Mouse (Mus musculus) lung, postnatal 0 days (tissue): ENCODE data around the gene Ndufv3. TPM values are rescaled to one million over a fixed set of nuclear protein-coding genes. Genes with fewer than 3 reads are reported as not detected.
A peak's percentile ranks its signal among the peaks of the same experiment; 100 is the strongest.
"Not testable (repeated sequence)": the region's sequence is repeated elsewhere in the genome, so short reads cannot be mapped to it uniquely, and the experiment has no call there.

ENCODE experiments used
- ATAC-seq: fragments of 200-750 bp; cut with Nextera tagmentation; 2 replicates; pipeline ENCODE4 v1.8.0; 2017; ENCODE audit warnings: moderate library complexity
- DNase-seq: peaks from one replicate; pipeline ENCODE4 v3.0.0-alpha.2; 2016; ENCODE audit warnings: low spot score
- H3K27ac ChIP-seq: fragments of 300-500 bp; sonication (generic); 2 replicates; pipeline ENCODE4 v1.5.1; 2014; ENCODE audit warnings: antibody characterized with exemption, mild to moderate bottlenecking, low read length, mixed read lengths
- H3K27me3 ChIP-seq: fragments of 300-500 bp; sonication (generic); replicated peaks from 2 replicates; pipeline ENCODE4 v1.6.1; 2014; ENCODE audit warnings: low read length, mixed read lengths; ENCODE audit not compliant: insufficient read depth
- H3K36me3 ChIP-seq: fragments of 300-500 bp; sonication (generic); 2 replicates; pipeline ENCODE4 v1.6.1; 2014; ENCODE audit warnings: low read length, mixed read lengths; ENCODE audit not compliant: insufficient read depth
- H3K4me1 ChIP-seq: fragments of 300-500 bp; sonication (generic); 2 replicates; pipeline ENCODE4 v1.6.1; 2014; ENCODE audit warnings: antibody characterized with exemption, low read depth, low read length, mixed read lengths; ENCODE audit not compliant: insufficient read depth
- H3K4me2 ChIP-seq: fragments of 300-500 bp; sonication (generic); replicated peaks from 2 replicates; pipeline ENCODE4 v1.6.1; 2014; ENCODE audit warnings: low read depth, mild to moderate bottlenecking, low read length, moderate library complexity, mixed read lengths
- H3K4me3 ChIP-seq: fragments of 300-500 bp; sonication (generic); 2 replicates; pipeline ENCODE4 v1.5.1; 2014; ENCODE audit warnings: low read depth, low read length
- H3K9ac ChIP-seq: fragments of 300-500 bp; sonication (generic); replicated peaks from 2 replicates; pipeline ENCODE4 v1.6.1; 2014; ENCODE audit warnings: low read depth, mild to moderate bottlenecking
- H3K9me3 ChIP-seq: fragments of 300-500 bp; sonication (generic); 2 replicates; pipeline ENCODE4 v1.6.1; 2016; ENCODE audit warnings: low read length, mixed read lengths
- CTCF ChIP-seq: IDR thresholded peaks from 2 replicates; pipeline ENCODE4 v1.5.1; 2016; ENCODE audit warnings: antibody characterized with exemption, mild to moderate bottlenecking
- EP300 ChIP-seq: IDR thresholded peaks from 2 replicates; pipeline ENCODE4 v1.6.1; 2016; ENCODE audit warnings: antibody characterized with exemption, mild to moderate bottlenecking, control low read depth
- WGBS: fragments of 180-500 bp; shearing (Covaris S2); extraction: QIAGEN DNeasy Blood & Tissue Kit; methylation state at CpG from one replicate; pipeline ENCODE4 v1.1.7; 2014; 5-methylcytosine and 5-hydroxymethylcytosine counted together
- polyA plus RNA-seq: library from polyadenylated mRNA; unstranded; fragments of >200 nt; fragmentation: Nextera tagmentation; extraction: Ambion mirVana; gene quantifications from 2 replicates; pipeline ENCODE4 v1.2.1, GENCODE M21; 2015

Ndufv3 gene
- polyA plus RNA-seq, 1 experiment from 2014 or later: 233 TPM

DNA sequence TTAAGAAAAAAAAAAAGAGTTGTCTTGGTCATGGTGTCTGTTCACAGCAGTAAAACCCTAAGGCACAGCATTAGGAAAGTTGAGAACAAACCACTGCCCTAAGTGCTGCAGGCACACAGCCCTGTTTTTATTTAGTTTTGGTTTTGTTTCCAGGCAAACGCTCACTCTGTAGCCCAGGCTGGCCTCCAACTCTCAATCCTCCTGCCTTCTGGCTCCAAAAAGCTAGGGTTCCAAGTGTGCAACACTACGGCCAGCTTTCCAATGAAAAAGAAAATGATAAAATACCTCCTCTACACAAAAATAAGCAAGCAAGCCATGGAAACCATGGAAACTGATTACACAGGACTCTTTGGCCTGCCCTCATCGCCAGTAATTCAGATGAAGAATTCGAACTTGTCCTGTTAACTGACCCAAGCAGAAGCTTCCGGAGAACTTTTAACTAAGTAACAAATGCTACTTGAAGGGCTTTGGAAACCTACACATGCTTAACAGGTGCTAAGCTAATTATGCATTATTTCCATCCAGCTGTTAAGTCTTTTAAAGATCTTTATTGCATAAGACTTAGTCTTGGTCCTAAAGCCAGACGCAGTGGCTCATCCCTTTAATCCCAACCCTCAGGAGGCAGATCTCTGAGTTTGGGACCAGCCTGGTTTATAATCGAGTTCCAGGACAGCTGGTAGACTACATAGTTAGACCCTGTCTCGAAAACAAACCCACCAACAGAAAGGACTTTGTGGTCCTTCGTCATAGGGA is 26.7 kb downstream of the Ndufv3 start:
- TF ChIP-seq EP300 (no peak), CTCF (no peak)
- Histone ChIP-seq H3K9ac (no peak overlapping the region), H3K4me3 (no peak overlapping the region), H3K27ac (no peak overlapping the region), H3K9me3 (no peaks in the 10 kb centered on the region), H3K36me3 (no peaks in the 10 kb centered on the region), H3K4me2 (no peak overlapping the region), H3K27me3 (no peaks in the 10 kb centered on the region), H3K4me1 (no peaks in the 10 kb centered on the region; the same call in 1 of the 2 replicates)
- ATAC-seq: no peak
- WGBS: 82% methylated on average over 9 of the region's 9 CpGs
- no peak for DNase-seq

DNA sequence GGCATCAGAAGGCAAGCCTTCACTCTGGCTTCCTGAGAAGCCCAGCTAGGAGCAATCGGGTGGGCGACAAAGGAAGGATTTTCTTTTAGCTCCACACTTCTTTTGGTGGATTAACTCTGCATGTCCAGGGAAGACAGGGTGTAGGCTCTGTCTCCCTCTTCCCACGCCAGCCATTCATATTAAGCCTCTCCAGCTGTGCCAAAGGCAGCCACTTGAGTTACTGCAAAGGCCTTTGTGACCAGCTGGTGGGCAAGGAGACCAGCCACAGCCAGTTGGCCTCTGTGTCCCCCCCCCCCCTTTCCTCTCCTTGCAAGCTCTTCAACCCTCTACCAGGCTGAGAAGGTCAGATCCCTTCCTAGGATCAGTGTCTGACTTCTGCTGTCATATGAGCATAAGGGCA is 28.1 kb downstream of the Ndufv3 start:
- H3K4me2 ChIP-seq: no peak overlapping the region
- no peaks in the 10 kb centered on the region for H3K9me3 ChIP-seq
- ATAC-seq (no peak), DNase-seq (no peak)
- H3K4me3 ChIP-seq: no peak overlapping the region
- no peak overlapping the region for H3K9ac ChIP-seq
- TF ChIP-seq CTCF (no peak), EP300 (no peak)
- no peaks in the 10 kb centered on the region; the same call in 1 of the 2 replicates for H3K4me1 ChIP-seq
- H3K36me3 ChIP-seq: no peaks in the 10 kb centered on the region
- WGBS: 56% methylated on average over 3 of the region's 3 CpGs
- H3K27me3 ChIP-seq: no peaks in the 10 kb centered on the region
- H3K27ac ChIP-seq: no peak overlapping the region

DNA sequence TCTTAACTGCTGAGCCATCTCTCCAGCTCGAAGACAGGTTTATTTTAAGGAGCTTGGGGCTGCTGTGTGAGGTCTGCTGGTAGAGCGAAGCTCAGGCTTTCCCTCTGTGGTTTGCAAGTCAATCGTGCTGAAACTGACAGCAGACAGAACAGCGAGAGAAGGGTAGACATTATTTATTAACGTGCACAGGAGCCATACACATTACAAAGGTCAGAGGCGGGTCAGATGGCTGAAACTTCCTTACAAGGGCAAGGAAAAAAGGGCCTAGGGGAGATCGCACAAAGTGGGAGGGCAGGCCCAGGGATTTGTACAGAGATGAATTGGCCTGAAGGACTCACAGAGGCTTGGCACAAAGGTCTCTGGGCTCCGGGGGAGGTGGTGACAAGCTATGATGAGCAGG is 29.5 kb downstream of the Ndufv3 start:
- H3K36me3 ChIP-seq: no peaks in the 10 kb centered on the region
- H3K4me3 ChIP-seq: no peak overlapping the region
- no peak overlapping the region for H3K9ac ChIP-seq
- TF ChIP-seq EP300: no peak
- no peak for TF ChIP-seq CTCF
- no peak overlapping the region for H3K27ac ChIP-seq
- H3K4me1 ChIP-seq: no peaks in the 10 kb centered on the region
- 52% methylated on average over 8 of the region's 8 CpGs for WGBS
- H3K9me3 ChIP-seq: no peaks in the 10 kb centered on the region
- DNase-seq (no peak), ATAC-seq (no peak)
- H3K27me3 ChIP-seq: no peaks in the 10 kb centered on the region
- no peak overlapping the region for H3K4me2 ChIP-seq

DNA sequence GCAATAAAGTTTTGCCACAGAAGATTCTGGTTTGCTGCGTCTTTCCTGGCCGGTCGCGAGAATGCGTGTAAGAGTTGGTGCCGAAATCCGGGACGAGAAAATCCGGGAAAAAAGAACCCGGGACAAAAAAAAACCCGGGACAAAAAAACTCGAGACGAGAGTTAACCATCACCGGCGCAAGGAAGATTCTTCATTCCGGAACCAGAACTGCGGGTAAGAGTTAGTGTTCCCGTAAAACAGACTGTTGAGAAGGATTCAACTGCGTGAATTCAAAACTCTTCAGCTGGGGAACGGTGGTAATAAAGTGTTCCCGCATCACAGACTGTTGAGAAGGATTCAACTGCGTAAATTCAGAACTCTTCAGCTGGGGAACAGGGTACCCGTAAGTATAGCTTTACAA is 32.7 kb downstream of the Ndufv3 start:
- DNase-seq, H3K9me3 ChIP-seq, H3K4me3 ChIP-seq, H3K9ac ChIP-seq, H3K4me1 ChIP-seq, H3K27ac ChIP-seq, H3K27me3 ChIP-seq, H3K4me2 ChIP-seq, ATAC-seq, H3K36me3 ChIP-seq: not testable (repeated sequence)
- WGBS: 95% methylated on average over 23 of the region's 23 CpGs

DNA sequence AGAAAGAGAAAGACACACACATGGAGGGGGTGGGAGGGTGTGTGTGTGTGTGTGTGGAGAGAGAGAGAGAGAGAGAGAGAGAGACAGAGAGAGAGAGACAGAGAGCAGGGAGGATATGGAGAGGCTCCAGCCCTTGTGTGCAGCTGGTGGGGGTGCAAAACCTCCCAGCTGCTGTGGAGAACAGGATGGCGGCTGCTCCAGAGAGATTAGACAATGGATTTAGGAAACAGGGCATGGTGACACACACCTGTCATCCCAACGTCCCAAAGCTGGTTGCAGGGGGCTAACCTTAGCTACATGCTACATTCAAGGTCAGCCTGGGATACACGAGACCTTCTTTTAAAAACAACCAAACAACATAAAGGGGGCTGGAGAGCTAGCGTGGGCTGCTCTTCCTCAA is 36.3 kb downstream of the Ndufv3 start:
- TF ChIP-seq CTCF: no peak
- TF ChIP-seq EP300: no peak

DNA sequence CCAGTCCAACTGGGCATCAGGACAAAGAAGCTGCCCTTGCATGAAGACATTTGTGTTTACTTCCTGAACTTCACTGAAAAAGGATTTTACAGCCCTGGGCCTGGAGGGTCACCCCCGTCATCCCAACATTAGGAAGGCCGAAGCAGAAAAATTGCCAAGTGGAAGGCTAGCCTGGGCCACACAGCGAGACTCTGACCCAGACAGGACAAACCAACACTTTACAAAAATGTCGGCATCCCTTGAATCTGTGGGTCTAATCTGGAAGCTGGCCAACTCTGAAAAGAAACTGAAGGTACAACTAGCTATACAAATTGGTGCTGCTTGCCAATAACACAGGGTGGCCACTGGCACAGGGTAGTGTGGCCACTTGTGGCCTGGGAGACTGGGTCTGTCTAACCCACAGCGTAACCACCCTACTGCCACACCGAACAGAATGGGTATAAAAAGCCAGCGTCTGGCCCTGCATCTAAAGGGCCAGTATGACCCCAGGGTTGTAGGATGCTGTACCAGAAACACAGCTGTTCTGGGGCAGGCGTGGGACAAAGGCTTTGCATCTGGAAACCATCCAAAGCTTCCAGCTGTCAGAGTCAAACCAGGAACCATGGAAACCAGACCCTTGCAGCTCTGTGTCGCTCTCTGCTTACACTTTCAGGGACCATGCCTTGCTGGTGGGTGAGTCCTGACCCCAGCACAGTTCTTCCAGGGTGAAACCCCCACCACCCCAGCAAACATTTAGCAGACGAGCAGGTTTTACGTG is 37.4 kb downstream of the Ndufv3 start:
- peak; percentile 85 for DNase-seq
- no peak overlapping the region for H3K4me2 ChIP-seq
- H3K4me1 ChIP-seq: peaks cover 8% of the 10 kb centered on the region; the same call in 1 of the 2 replicates
- WGBS: 45% methylated on average over 11 of the region's 11 CpGs
- H3K9ac ChIP-seq: no peak overlapping the region
- H3K4me3 ChIP-seq: no peak overlapping the region
- no peaks in the 10 kb centered on the region for H3K36me3 ChIP-seq
- H3K9me3 ChIP-seq: no peaks in the 10 kb centered on the region
- H3K27me3 ChIP-seq: no peaks in the 10 kb centered on the region
- H3K27ac ChIP-seq: no peak overlapping the region
- TF ChIP-seq EP300 (no peak), CTCF (no peak)
- ATAC-seq: peak; percentile 89

More for the DNA sequence above, 36.3 kb downstream of the Ndufv3 start:
- H3K4me2 ChIP-seq: no peak overlapping the region
- no peaks in the 10 kb centered on the region for H3K27me3 ChIP-seq
- H3K36me3 ChIP-seq: no peaks in the 10 kb centered on the region
- ATAC-seq (no peak), DNase-seq (no peak)
- H3K9ac ChIP-seq: no peak overlapping the region
- H3K27ac ChIP-seq: no peak overlapping the region
- no peaks in the 10 kb centered on the region for H3K9me3 ChIP-seq
- H3K4me1 ChIP-seq: peaks cover 8% of the 10 kb centered on the region; the same call in 1 of the 2 replicates
- WGBS: 66% methylated on average over 4 of the region's 4 CpGs
- no peak overlapping the region for H3K4me3 ChIP-seq
